Mouse (Mus musculus) lung, embryonic 16.5 days (tissue): ENCODE measurements around the gene 2210408I21Rik. TPM values are rescaled to one million over a fixed set of nuclear protein-coding genes. Genes with fewer than 3 reads are reported as not detected.

Experiments used
- polyA plus RNA-seq: library from polyadenylated mRNA; unstranded; fragments of >200 nt; fragmentation: Nextera tagmentation; extraction: Ambion mirVana; gene quantifications from 2 replicates; pipeline ENCODE4 v1.2.1, GENCODE M21; 2015

Gene 2210408I21Rik
- polyA plus RNA-seq, 1 experiment from 2014 or later = 10.5 TPM

Other genes with a start within 250 kb of the 2210408I21Rik start
- 37.9 and 40.8 TPM in 2 replicates for gene Slf1, start 67 bp upstream of the 2210408I21Rik start, polyA plus RNA-seq